ENCODE assay signal across 9 mouse cellular contexts in the genomic region with DNA sequence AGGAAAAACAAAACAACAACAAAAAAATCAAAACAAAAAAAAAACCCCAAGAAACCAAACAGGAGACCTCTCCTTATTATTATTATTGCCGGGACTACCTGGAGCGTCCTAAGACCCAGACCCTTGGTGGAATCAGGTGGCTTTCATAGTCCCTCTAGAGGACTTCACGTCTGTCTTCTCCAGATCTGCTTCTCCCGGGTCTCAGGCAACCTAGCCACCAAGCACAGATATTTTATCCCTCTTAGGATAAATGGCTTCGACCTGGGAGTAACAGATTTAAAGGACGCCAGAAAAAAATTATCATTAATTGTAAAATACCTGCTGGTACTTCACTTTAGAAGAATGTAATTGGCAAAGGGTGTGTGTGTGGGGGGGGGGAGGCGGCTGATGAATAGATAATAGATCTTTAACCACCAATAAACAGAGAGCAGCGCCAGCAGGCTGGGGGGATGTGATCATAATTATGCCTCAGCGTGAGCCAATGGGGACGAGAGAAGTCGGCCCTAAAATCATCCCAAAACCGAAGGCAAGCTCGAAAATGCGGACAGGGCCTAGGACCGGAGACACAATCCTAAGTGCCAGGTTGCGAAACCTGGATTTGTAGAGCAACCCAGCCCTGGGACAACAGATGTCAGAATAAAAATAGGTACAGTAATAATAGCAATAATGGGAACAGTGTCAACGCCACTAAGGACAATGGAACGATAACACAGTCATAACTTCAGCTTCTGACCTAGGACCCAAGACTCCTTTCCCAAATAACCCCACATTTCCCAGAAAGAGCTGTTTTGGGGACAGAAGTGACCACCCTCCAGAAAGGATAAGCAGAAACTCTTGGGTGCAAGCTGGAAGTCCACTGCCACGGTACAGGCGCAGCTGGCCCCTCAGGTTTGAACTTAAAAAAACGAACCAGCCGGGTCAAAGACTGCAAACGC. TPM values are rescaled to one million over a fixed set of nuclear protein-coding genes. Genes with fewer than 3 reads are reported as not detected.
A peak's percentile ranks its signal among the peaks of the same experiment; 100 is the strongest.
DNase-seq lines count a peak whose midpoint lies in the region; ATAC-seq and TF ChIP-seq lines count a peak whose summit lies in the region.
"Had no signal": no experiment of that assay in that cellular context is flagged by ENCODE, and none has a peak within 500 bp of the region (broad histone marks: within the 10 kb centered on the region; RNA-seq: fewer than 3 reads in every experiment).

No protein-coding gene starts in this region.

- no peak overlapping the region for H3K27ac ChIP-seq in heart, postnatal 0 days (ENCODE audit: low read depth)
- H3K27ac ChIP-seq in forebrain, postnatal 0 days (ENCODE audit: low read depth, low read length): 0 out of 2 replicates have a peak overlapping the region, but pooled peaks have one; percentile 35
- H3K27ac ChIP-seq: liver, embryonic 14.5 days had no signal

- no peak overlapping the region for H3K9ac ChIP-seq in heart, postnatal 0 days (replicated peaks; ENCODE audit: low read depth, low read length)
- H3K9ac ChIP-seq in forebrain, postnatal 0 days: peak overlapping the region; percentile 63
- H3K9ac ChIP-seq: liver, embryonic 14.5 days had no signal

- WGBS in heart, postnatal 0 days: 3% methylated on average over 23 of the region's 23 CpGs
- 2% methylated on average over 23 of the region's 23 CpGs for WGBS in forebrain, postnatal 0 days

- DNase-seq in heart, postnatal 0 days (ENCODE audit: low spot score): no peak
- no peak for DNase-seq in heart, postnatal 36 days
- peak; percentile 76 for DNase-seq in brain, adult 2 months (ENCODE audit: low read depth, low spot score)
- peak; percentile 86 for DNase-seq in forebrain, postnatal 0 days
- DNase-seq in layer of hippocampus, postnatal 14 days (ENCODE audit: low spot score in 2 of 2): peak; percentile 80 to 95
- DNase-seq in right cerebral cortex, postnatal 4 days: peak; percentile 48
- no peak for DNase-seq in thymus, postnatal 25 days
- DNase-seq in urinary bladder, postnatal 4 days (ENCODE audit: low spot score in 2 of 2): no peak

- H3K36me3 ChIP-seq in heart, postnatal 0 days (replicated peaks; ENCODE audit: control insufficient read depth, insufficient read depth, low read length): no peaks in the 10 kb centered on the region
- H3K36me3 ChIP-seq in forebrain, postnatal 0 days (ENCODE audit: insufficient read depth): no peaks in the 10 kb centered on the region

- TF ChIP-seq CTCF in heart, postnatal 0 days (IDR thresholded peaks at IDR 0.05; ENCODE audit: low read depth): no peak
- no peak for TF ChIP-seq CTCF in forebrain, postnatal 0 days (IDR thresholded peaks at IDR 0.05; ENCODE audit: low read depth)

- peak overlapping the region; percentile 38 for H3K4me3 ChIP-seq in heart, postnatal 0 days (ENCODE audit: low read depth, low read length)
- peak overlapping the region; percentile 54 for H3K4me3 ChIP-seq in forebrain, postnatal 0 days (ENCODE audit: low read depth, low read length)

- TF ChIP-seq EP300 in heart, postnatal 0 days (IDR thresholded peaks at IDR 0.05; ENCODE audit: low read depth): no peak

- H3K4me1 ChIP-seq in heart, postnatal 0 days (ENCODE audit: control insufficient read depth, insufficient read depth): 0 out of 2 replicates have a peak, but pooled peaks cover 8% of the 10 kb centered on the region
- H3K4me1 ChIP-seq in forebrain, postnatal 0 days (ENCODE audit: insufficient read depth): no peaks in the 10 kb centered on the region

- H3K27me3 ChIP-seq in heart, postnatal 0 days (ENCODE audit: control insufficient read depth, insufficient read depth, low read length): peaks cover 99% of the 10 kb centered on the region
- H3K27me3 ChIP-seq in forebrain, postnatal 0 days (ENCODE audit: insufficient read depth, low read length): peaks cover 34% of the 10 kb centered on the region

- no peaks in the 10 kb centered on the region for H3K9me3 ChIP-seq in heart, postnatal 0 days (replicated peaks; ENCODE audit: control insufficient read depth, low read length)
- H3K9me3 ChIP-seq in forebrain, postnatal 0 days (ENCODE audit: low read length): no peaks in the 10 kb centered on the region

- no peak overlapping the region for H3K4me2 ChIP-seq in heart, postnatal 0 days (ENCODE audit: low read depth, low read length)
- peak overlapping the region; percentile 66 for H3K4me2 ChIP-seq in forebrain, postnatal 0 days (ENCODE audit: low read depth)

- ATAC-seq in heart, postnatal 0 days (ENCODE audit: insufficient read depth, low read depth): no peak
- peak; percentile 54; the same call in 1 of the 2 replicates for ATAC-seq in forebrain, postnatal 0 days

- intact Hi-C loops in heart, postnatal 36 days (cut with DNase I): loop anchor here (5.0 kb wide), 1 partner anchor 285 kb away; the partner anchor contains the start of gene Vax1

RNA-seq across cellular contexts. Expression of gene Emx2, which starts 0.9 kb away (rescaled TPM):
- total RNA-seq in heart, postnatal 0 days (2014; rRNA removed; ENCODE audit: low replicate concordance): not detected in 2 replicates
- not detected in 2 replicates for polyA plus RNA-seq in heart, postnatal 0 days (2015; fragmentation: Nextera tagmentation; extraction: Ambion mirVana)
- not detected for total RNA-seq in heart, postnatal 36 days (2021)
- 3.2 and 6.0 TPM in 2 replicates for total RNA-seq in forebrain, postnatal 0 days (2014; rRNA removed)
- 4.7 and 11.2 TPM in 2 replicates for polyA plus RNA-seq in forebrain, postnatal 0 days (2015; fragmentation: Nextera tagmentation; extraction: Ambion mirVana)
- total RNA-seq in layer of hippocampus, postnatal 14 days (2021): 10 to 100 TPM; 22.5 to 24.7 TPM

Comparison
In these comparisons a context has a peak if more than half of its experiments do, and no peak if none do; other contexts are left out.
1. DNase-seq: peak in brain, adult 2 months (single experiment), forebrain, postnatal 0 days (single experiment), layer of hippocampus, postnatal 14 days (2 of 2) and right cerebral cortex, postnatal 4 days (single experiment); none in heart, postnatal 0 days (single experiment), heart, postnatal 36 days (0 of 2), thymus, postnatal 25 days (single experiment) and urinary bladder, postnatal 4 days (0 of 2).